Mouse (Mus musculus) cerebellum, postnatal 14 days (tissue): ENCODE results near the gene Cmtm4.
"Not testable (repeated sequence)": the region's sequence is repeated elsewhere in the genome, so short reads cannot be mapped to it uniquely, and the experiment has no call there.

Source experiments
- DNase-seq, 2 experiments: peaks; one replicate each; pipeline ENCODE4 v3.0.0; 2021; ENCODE audit warnings: mixed read lengths in 2 of 2

Cmtm4 gene

GRCm38 (mm10) chr8:104334196-104334595, 61.4 kb downstream of the Cmtm4 start:
- DNase-seq = no peak

DNA sequence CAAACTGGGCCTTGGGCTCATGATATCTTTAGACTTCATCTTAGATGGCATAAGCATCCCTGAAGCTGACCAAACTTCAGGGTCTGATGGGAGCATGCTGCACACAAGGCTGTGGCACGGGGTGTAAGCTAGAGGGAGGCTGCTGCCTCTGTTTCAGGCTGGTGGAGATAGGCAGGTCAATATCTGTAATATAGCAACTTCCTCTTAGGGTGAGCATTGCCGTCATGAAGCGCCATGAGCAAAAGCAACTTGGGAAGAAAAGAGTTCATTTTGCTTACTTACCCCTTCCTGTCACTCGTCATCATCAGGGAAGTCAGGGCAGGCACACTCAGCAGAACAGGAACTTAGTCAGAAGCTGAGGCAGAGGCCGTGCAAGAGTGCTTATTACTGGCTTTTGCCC, 61.8 kb downstream of the Cmtm4 start:
- DNase-seq = no peak

DNA sequence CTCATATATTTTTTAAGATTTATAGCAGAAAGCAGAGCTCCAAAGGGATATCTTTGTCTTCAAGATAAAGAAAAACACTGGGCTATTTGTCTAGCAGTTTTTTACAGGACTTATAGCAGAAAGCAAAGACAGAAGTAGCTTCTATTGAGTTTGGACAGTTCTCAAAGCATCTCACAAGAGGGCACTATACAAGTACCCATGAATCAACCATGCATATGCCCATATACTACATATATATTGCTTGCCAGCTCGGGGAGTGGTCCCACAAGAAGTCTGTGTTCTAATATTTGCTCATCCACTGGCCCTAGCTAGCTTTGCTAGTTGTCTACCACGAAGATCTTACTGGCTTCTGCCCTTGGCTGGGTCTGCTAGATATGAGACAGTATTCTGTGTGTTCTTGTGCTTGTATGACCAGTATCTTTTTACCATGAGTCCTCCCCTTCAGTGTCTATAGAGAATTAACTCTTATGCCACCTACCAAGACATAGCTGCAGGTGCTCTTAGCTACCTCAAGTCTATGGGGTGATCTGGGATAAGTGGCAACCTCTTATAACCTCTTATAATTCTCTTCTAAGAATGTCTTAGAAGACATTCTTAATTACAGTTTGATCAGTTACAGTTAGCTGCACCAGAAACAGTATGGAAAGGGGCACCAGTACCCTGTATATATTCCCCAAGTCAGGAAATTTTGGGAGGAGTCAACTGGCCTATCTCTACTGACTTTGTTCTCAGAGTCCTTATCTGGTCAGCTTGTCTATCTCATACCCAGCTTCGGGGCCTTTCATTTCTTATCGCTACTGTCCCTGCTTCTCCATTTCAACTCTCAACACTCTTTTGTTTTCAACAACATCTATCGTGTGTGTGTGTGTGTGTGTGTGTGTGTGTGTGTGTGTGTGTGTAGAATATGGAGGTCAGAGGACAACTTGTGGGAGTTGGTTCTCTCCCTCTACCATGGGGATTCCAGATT, 62.7 kb downstream of the Cmtm4 start:
- DNase-seq = no peak

- DNase-seq = not testable (repeated sequence)
These were observed 73.7 kb downstream of the Cmtm4 start, which contains the start of gene Cmtm2b for GRCm38 (mm10) chr8:104321930-104322329. TSS of gene Cmtm2b (plus strand) at chr8:104322230.

GRCm38 (mm10) chr8:104321267-104321666, 74.3 kb downstream of the Cmtm4 start, which contains the start of gene Gm11020:
TSS of gene Gm11020 (plus strand) at chr8:104321567.
- DNase-seq = not testable (repeated sequence)

DNA sequence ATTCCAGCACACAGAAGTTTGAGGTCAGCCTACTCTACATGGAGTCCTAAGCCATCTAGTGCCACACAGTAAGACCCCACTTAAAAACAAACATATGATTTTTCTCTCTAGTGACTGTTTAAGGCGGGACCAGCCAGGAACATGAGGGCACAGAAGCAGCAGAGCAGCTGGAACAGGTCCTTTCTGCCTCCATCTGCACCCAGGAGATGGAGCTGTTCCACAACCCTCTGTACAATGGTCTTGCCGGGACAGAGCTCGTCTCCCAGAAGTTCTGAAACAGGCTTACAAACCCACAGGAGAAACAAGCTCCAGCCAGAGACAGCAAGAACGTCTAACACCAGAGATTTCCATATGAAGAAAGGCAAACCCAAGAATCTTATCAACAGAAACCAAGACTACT, 82.3 kb downstream of the Cmtm4 start:
- peak in 1 of 2 experiments; percentile 7 for DNase-seq

DNA sequence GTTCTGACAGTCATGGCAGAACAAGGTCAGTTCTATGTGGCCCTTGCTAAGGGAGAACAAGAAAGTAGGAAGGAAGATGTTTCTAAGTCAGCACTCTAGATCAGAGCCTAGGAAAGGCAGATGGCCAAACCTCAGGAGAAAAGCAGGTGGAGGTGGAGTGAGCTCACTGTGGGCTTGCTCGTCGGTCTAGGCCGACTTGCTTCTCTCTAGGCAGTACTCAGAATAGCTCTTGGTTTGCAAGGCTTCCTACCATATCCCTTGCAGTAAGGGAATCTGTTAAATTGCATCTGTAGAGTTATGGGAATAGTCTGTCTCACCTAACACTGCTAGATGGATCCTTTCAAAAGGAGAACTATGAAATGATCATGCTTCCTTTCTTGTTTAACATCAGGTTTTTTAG, 83.6 kb downstream of the Cmtm4 start:
- DNase-seq = not testable (repeated sequence)

- DNase-seq = peak; percentile 64 to 72
These were observed 86.0 kb downstream of the Cmtm4 start, which contains the start of the genes Gm45711 and Cmtm1 for GRCm38 (mm10) chr8:104309441-104310155. TSS of gene Gm45711 (minus strand) at chr8:104310081. TSS of gene Cmtm1 (minus strand) at chr8:104310145.

DNA sequence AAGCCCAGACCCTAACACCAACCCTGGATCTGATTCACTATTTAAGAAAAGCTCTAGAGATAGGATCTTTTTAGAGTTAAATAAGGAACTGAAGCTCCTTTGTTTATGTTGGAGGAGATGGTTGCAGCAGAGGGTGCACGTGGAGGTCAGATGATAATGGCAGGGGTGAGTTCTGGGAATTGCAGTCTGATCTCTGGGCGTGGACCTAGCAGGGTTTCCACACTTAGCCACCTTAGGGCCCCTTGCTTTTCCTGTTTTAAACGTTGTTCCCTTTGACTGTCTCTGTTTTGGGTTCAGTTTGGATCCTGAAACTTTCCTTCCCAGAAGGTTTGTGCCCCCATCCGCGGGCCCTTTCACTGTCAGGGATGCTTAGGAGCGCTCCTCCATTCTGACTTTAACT, 87.3 kb downstream of the Cmtm4 start:
- DNase-seq = not testable (repeated sequence)

DNA sequence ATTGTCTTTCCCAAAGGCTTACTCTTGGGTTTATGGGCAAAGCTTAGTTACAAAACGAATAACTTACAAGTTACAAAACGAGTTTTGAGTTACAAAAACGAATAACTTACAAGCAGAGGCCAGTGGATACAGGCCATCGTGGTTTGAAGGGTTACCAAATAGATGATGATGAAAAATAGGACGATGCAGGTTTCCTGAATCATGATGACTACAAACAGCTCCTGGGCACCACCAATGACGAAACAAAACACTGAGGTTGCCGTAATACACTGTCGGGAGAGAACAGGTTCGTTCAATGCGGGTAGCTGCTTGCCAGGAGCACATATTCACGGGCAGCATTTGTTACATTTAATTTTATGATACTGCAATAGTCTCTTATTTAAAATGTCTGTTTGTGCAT, 90.6 kb downstream of the Cmtm4 start:
- no peak for DNase-seq

- DNase-seq = not testable (repeated sequence)
These were observed 93.1 kb downstream of the Cmtm4 start for GRCm38 (mm10) chr8:104302536-104302935.

DNA sequence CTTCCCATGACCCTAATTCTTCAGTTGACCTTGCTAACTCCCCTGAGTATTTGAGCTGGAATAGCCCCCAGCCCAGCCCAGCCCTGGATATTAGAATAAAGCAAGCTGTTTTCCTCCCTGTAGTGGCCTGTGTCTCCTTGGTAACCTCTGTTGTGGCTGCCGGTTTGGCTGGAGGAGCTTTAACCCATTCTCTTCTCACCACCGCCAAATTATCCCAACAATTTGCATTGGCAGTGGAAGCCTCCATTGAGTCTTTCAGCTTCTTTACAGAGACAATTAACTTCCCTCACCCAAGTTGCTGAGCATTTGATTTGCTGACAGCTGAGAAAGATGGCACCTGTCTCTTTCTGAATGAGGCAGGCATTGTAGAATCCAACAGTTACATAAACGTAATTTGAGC, 94.0 kb downstream of the Cmtm4 start:
- DNase-seq = peak; percentile 11 to 16
